Mouse (Mus musculus) kidney, adult 2 months (tissue): Measurements from ENCODE around the gene Rasal2.

Experiments used
- CTCF ChIP-seq: fragments of 200-500 bp; conservative IDR thresholded peaks from 2 replicates; pipeline ENCODE4 v1.5.1; 2011; ENCODE audit warnings: low read depth, mild to moderate bottlenecking, control low read depth, low read length, moderate library complexity, mixed read lengths; ENCODE audit not compliant: insufficient read depth, insufficient read length
- POLR2A ChIP-seq: fragments of 200-500 bp; IDR thresholded peaks from one replicate; pipeline ENCODE4 v1.6.1; 2011; ENCODE audit warnings: low read depth, low read length, control low read depth

DNA sequence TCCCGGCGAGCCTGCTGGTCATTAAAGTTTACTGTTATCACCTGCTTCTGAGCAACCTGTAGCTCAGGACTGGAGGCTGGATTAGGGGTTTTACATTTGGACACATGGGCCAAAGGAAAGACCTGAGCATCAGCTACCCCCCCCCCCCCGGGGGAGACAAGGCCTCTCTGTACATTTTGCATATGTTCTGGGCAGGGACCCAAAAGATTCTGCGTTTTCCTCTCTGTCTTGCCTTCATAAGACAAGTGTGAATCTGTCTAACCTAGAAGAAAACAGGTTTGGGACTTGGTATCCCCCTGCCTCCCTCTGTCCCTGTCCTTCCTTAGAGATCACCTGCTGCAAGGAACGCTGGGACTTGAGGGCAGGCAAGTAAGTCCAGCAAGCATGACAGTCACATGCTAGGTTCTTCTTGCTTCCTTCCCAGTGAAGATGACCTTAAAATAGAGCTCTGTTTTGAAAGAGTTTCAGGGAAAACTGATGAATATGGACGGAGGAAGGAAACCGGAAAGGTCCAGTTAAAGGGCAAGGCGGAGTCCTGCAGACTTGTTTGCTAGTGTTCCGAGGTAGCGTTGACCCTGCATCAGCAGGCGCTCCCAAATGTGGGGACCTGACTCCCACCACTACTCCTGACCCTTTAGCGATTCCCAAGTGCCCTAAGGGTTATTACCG is 32.4 kb upstream of the Rasal2 start:
- TF ChIP-seq CTCF (no peak), POLR2A (no peak)
